Mouse (Mus musculus) stomach, embryonic 14.5 days (tissue): Measurements from ENCODE around the gene Vmn1r14. TPM values are rescaled to one million over a fixed set of nuclear protein-coding genes. Genes with fewer than 3 reads are reported as not detected.
A peak's percentile ranks its signal among the peaks of the same experiment; 100 is the strongest.
"Not testable (repeated sequence)": the region's sequence is repeated elsewhere in the genome, so short reads cannot be mapped to it uniquely, and the experiment has no call there.

Experiments used
- ATAC-seq: fragments of 200-750 bp; cut with Nextera tagmentation; 2 replicates; pipeline ENCODE4 v1.8.0; 2017; ENCODE audit warnings: low read depth, moderate TSS enrichment; ENCODE audit not compliant: insufficient number of reproducible peaks, insufficient read depth, low FRiP score
- H3K27ac ChIP-seq: fragments of 300-500 bp; sonication (generic); 2 replicates; pipeline ENCODE4 v1.5.1; 2014; ENCODE audit warnings: mild to moderate bottlenecking, low read length, moderate library complexity, mixed read lengths
- H3K27me3 ChIP-seq: fragments of 300-500 bp; sonication (generic); 2 replicates; pipeline ENCODE4 v1.6.1; 2014; ENCODE audit warnings: low read length, control low read depth, mixed read lengths; ENCODE audit not compliant: control insufficient read depth, insufficient read depth
- H3K36me3 ChIP-seq: fragments of 300-500 bp; sonication (generic); 2 replicates; pipeline ENCODE4 v1.6.1; 2014; ENCODE audit warnings: mild to moderate bottlenecking, control low read depth, low read length, moderate library complexity, mixed read lengths; ENCODE audit not compliant: control insufficient read depth, insufficient read depth
- H3K4me1 ChIP-seq: fragments of 300-500 bp; sonication (generic); 2 replicates; pipeline ENCODE4 v1.6.1; 2014; ENCODE audit warnings: low read length, control low read depth, mixed read lengths; ENCODE audit not compliant: control insufficient read depth, insufficient read depth
- H3K4me2 ChIP-seq: fragments of 300-500 bp; sonication (generic); replicated peaks from 2 replicates; pipeline ENCODE4 v1.6.1; 2014; ENCODE audit warnings: low read depth, low read length, control low read depth
- H3K4me3 ChIP-seq: fragments of 300-500 bp; sonication (generic); 2 replicates; pipeline ENCODE4 v1.5.1; 2014; ENCODE audit warnings: low read depth, low read length, control low read depth
- H3K9ac ChIP-seq: fragments of 300-500 bp; sonication (generic); replicated peaks from 2 replicates; pipeline ENCODE4 v1.6.1; 2014; ENCODE audit warnings: low read depth, mild to moderate bottlenecking, control low read depth, low read length, moderate library complexity, mixed read lengths
- H3K9me3 ChIP-seq: fragments of 300-500 bp; sonication (generic); 2 replicates; pipeline ENCODE4 v1.6.1; 2016; ENCODE audit warnings: low read depth, low read length, control low read depth; ENCODE audit not compliant: control insufficient read depth
- WGBS: fragments of 180-500 bp; shearing (Covaris S2); extraction: QIAGEN DNeasy Blood & Tissue Kit; methylation state at CpG from one replicate; pipeline ENCODE4 v1.1.7; 2014; 5-methylcytosine and 5-hydroxymethylcytosine counted together
- polyA plus RNA-seq: library from polyadenylated mRNA; unstranded; fragments of >200 nt; fragmentation: Nextera tagmentation; extraction: Ambion mirVana; gene quantifications from 2 replicates; pipeline ENCODE4 v1.2.1, GENCODE M21; 2014

The Vmn1r14 gene
- polyA plus RNA-seq, result not detected in 2 replicates

- no peak within 1 kb of the TSS for H3K4me2 ChIP-seq
- H3K36me3 ChIP-seq, result no peaks in the 10 kb centered on the region
- no peak within 1 kb of the TSS for H3K9ac ChIP-seq
- H3K9me3 ChIP-seq, result no peaks in the 10 kb centered on the region
- H3K27ac ChIP-seq, result no peak within 1 kb of the TSS
- H3K4me3 ChIP-seq, result no peak within 1 kb of the TSS
- H3K27me3 ChIP-seq, result no peaks in the 10 kb centered on the region
- no peaks in the 10 kb centered on the region for H3K4me1 ChIP-seq
- 86% methylated on average over 3 of the region's 3 CpGs for WGBS
- no peak for ATAC-seq
Measured at GRCm38 (mm10) chr6:57231386-57231785, at the start of gene Vmn1r14. Gene Vmn1r14, plus strand, starts transcription at chr6:57231686.

GRCm38 (mm10) chr6:57190016-57190415 is 41.5 kb upstream of the Vmn1r14 start:
- WGBS, result 47% methylated on average over 3 of the region's 3 CpGs
- not testable (repeated sequence) for H3K4me3 ChIP-seq, H3K9me3 ChIP-seq, H3K36me3 ChIP-seq, H3K4me2 ChIP-seq, H3K9ac ChIP-seq, H3K4me1 ChIP-seq, H3K27me3 ChIP-seq, ATAC-seq, H3K27ac ChIP-seq

- ATAC-seq, H3K9ac ChIP-seq, H3K4me1 ChIP-seq, H3K27ac ChIP-seq, H3K9me3 ChIP-seq, H3K4me2 ChIP-seq, H3K4me3 ChIP-seq, H3K27me3 ChIP-seq, H3K36me3 ChIP-seq: not testable (repeated sequence)
- 83% methylated on average over 1 of the region's 1 CpGs for WGBS
Measured at GRCm38 (mm10) chr6:57202990-57203389, 28.5 kb upstream of the Vmn1r14 start, which contains the start of gene Vmn1r13. Gene Vmn1r13, plus strand, starts transcription at chr6:57203290.

- Histone ChIP-seq H3K27ac (no peak within 1 kb of the TSS), H3K4me1 (no peaks in the 10 kb centered on the region), H3K36me3 (no peaks in the 10 kb centered on the region), H3K9ac (no peak within 1 kb of the TSS), H3K27me3 (no peaks in the 10 kb centered on the region), H3K4me2 (no peak within 1 kb of the TSS), H3K9me3 (no peaks in the 10 kb centered on the region), H3K4me3 (no peak within 1 kb of the TSS)
- 73% methylated on average over 1 of the region's 1 CpGs for WGBS
- no peak for ATAC-seq
Measured at GRCm38 (mm10) chr6:57257652-57258051, 26.2 kb downstream of the Vmn1r14 start, which contains the start of gene Vmn1r15. Gene Vmn1r15, plus strand, starts transcription at chr6:57257952.

GRCm38 (mm10) chr6:57260990-57261389 is 29.5 kb downstream of the Vmn1r14 start:
- Histone ChIP-seq H3K4me1 (no peaks in the 10 kb centered on the region), H3K36me3 (no peaks in the 10 kb centered on the region), H3K9ac (no peak overlapping the region), H3K27ac (no peak overlapping the region), H3K9me3 (no peaks in the 10 kb centered on the region), H3K27me3 (no peaks in the 10 kb centered on the region), H3K4me3 (no peak overlapping the region), H3K4me2 (no peak overlapping the region)
- ATAC-seq, result peak; percentile 65; the same call in 1 of the 2 replicates
- WGBS, result 74% methylated on average over 2 of the region's 2 CpGs

- Histone ChIP-seq H3K9ac (no peak overlapping the region), H3K36me3 (no peaks in the 10 kb centered on the region), H3K9me3 (no peaks in the 10 kb centered on the region), H3K4me3 (no peak overlapping the region), H3K4me1 (no peaks in the 10 kb centered on the region), H3K27ac (no peak overlapping the region), H3K4me2 (no peak overlapping the region), H3K27me3 (no peaks in the 10 kb centered on the region)
- 67% methylated on average over 3 of the region's 3 CpGs for WGBS
- ATAC-seq, result no peak
Measured at GRCm38 (mm10) chr6:57271881-57272280, 40.4 kb downstream of the Vmn1r14 start.

- H3K4me1 ChIP-seq, result no peaks in the 10 kb centered on the region
- no peak for ATAC-seq
- no peaks in the 10 kb centered on the region for H3K9me3 ChIP-seq
- no peak overlapping the region for H3K9ac ChIP-seq
- H3K27me3 ChIP-seq, result no peaks in the 10 kb centered on the region
- H3K4me2 ChIP-seq, result no peak overlapping the region
- no peak overlapping the region for H3K4me3 ChIP-seq
- no peaks in the 10 kb centered on the region for H3K36me3 ChIP-seq
- H3K27ac ChIP-seq, result no peak overlapping the region
Measured at GRCm38 (mm10) chr6:57272517-57272916, 41.0 kb downstream of the Vmn1r14 start.

- Histone ChIP-seq H3K9me3 (no peaks in the 10 kb centered on the region), H3K4me2 (no peak overlapping the region), H3K4me3 (no peak overlapping the region), H3K27ac (no peak overlapping the region), H3K27me3 (no peaks in the 10 kb centered on the region), H3K9ac (no peak overlapping the region), H3K4me1 (no peaks in the 10 kb centered on the region), H3K36me3 (no peaks in the 10 kb centered on the region)
- ATAC-seq, result no peak
Measured at GRCm38 (mm10) chr6:57278952-57279351, 47.5 kb downstream of the Vmn1r14 start.
